Mouse (Mus musculus) MEL (cell line): ENCODE measurements around the gene Baiap2l1.

ENCODE experiments used
- CHD2 ChIP-seq: IDR thresholded peaks from 2 replicates; pipeline ENCODE4 v1.6.1; 2011; ENCODE audit warnings: low read length, improper control_type of control experiment
- CTCF ChIP-seq, 3 experiments: IDR thresholded peaks in 2 of 3; conservative IDR thresholded peaks in 1 of 3; 2 replicates each; pipeline ENCODE4 v1.5.1; 2011 to 2012; ENCODE audit warnings: low read length in 3 of 3, low read depth in 2 of 3, mild to moderate bottlenecking in 2 of 3, improper control_type of control experiment in 1 of 3, inconsistent platforms in 1 of 3, mixed read lengths in 1 of 3, moderate library complexity in 1 of 3; ENCODE audit not compliant: control insufficient read depth in 1 of 3, insufficient read depth in 1 of 3, poor library complexity in 1 of 3, severe bottlenecking in 1 of 3
- EP300 ChIP-seq, 2 experiments: IDR thresholded peaks; 2 replicates each; pipeline ENCODE4 v1.6.1; 2011; ENCODE audit warnings: improper control_type of control experiment in 2 of 2, low read length in 2 of 2, low read depth in 1 of 2, mild to moderate bottlenecking in 1 of 2
- GATA1 ChIP-seq: IDR thresholded peaks from 2 replicates; pipeline ENCODE4 v1.6.1; 2011; ENCODE audit warnings: low read depth, low read length, improper control_type of control experiment
- MAFK ChIP-seq: IDR thresholded peaks from 2 replicates; pipeline ENCODE4 v1.6.1; 2011; ENCODE audit warnings: low read depth, mild to moderate bottlenecking, low read length, improper control_type of control experiment, borderline replicate concordance
- MEF2A ChIP-seq: IDR thresholded peaks from 2 replicates; pipeline ENCODE4 v1.6.1; 2014; ENCODE audit warnings: low read depth, mild to moderate bottlenecking, inconsistent platforms, low read length, improper control_type of control experiment; ENCODE audit not compliant: poor library complexity, insufficient replicate concordance, severe bottlenecking; ENCODE audit errors: extremely low read depth
- MYC ChIP-seq: IDR thresholded peaks from 2 replicates; pipeline ENCODE4 v1.6.1; 2011; ENCODE audit warnings: low read depth, mild to moderate bottlenecking, low read length, improper control_type of control experiment, moderate library complexity
- NRF1 ChIP-seq: IDR thresholded peaks from 2 replicates; pipeline ENCODE4 v1.6.1; 2014; ENCODE audit warnings: low read depth, mild to moderate bottlenecking, inconsistent platforms, low read length, improper control_type of control experiment, moderate library complexity; ENCODE audit not compliant: poor library complexity, insufficient read depth, severe bottlenecking
- POLR2A ChIP-seq, 2 experiments: IDR thresholded peaks; 2 replicates each; pipeline ENCODE4 v1.6.1; 2011 to 2012; ENCODE audit warnings: low read length in 2 of 2, mild to moderate bottlenecking in 2 of 2, control low read depth in 1 of 2, improper control_type of control experiment in 1 of 2, low read depth in 1 of 2, moderate library complexity in 1 of 2; ENCODE audit not compliant: control insufficient read depth in 1 of 2, insufficient read depth in 1 of 2, poor library complexity in 1 of 2
- POLR2AphosphoS2 ChIP-seq: IDR thresholded peaks from 2 replicates; pipeline ENCODE4 v1.6.1; 2011; ENCODE audit warnings: low read length, improper control_type of control experiment
- RCOR1 ChIP-seq: IDR thresholded peaks from 2 replicates; pipeline ENCODE4 v1.6.1; 2012; ENCODE audit warnings: low read depth, mild to moderate bottlenecking, inconsistent platforms, low read length, improper control_type of control experiment
- TBP ChIP-seq: IDR thresholded peaks from 2 replicates; pipeline ENCODE4 v1.8.0; 2011; ENCODE audit warnings: low read depth, low read length, improper control_type of control experiment
- ZNF384 ChIP-seq: IDR thresholded peaks from 2 replicates; pipeline ENCODE4 v1.6.1; 2012; ENCODE audit warnings: low read depth, mild to moderate bottlenecking, inconsistent platforms, low read length, improper control_type of control experiment

GRCm38 (mm10) chr5:144234222-144234621 is 123.7 kb downstream of the Baiap2l1 start:
- TF ChIP-seq GATA1 (0 out of 2 replicates have a peak, but pooled peaks have one; percentile 20), EP300 (IDR thresholded peaks at IDR 0.05; ENCODE audit: low read depth in 1 of 2, low read length in 2 of 2) (peak in 1 of 2 experiments; percentile 20; a peak in 1 of 4 replicates), CTCF (IDR thresholded peaks at IDR 0.05 in 2 of 3, conservative IDR thresholded peaks at IDR 0.05 in 1 of 3; ENCODE audit: control insufficient read depth in 1 of 3, insufficient read depth in 1 of 3, low read depth in 2 of 3, low read length in 3 of 3, poor library complexity in 1 of 3, severe bottlenecking in 1 of 3) (no peak), MAFK (no peak), POLR2A (IDR thresholded peaks at IDR 0.05; ENCODE audit: control insufficient read depth in 1 of 2, insufficient read depth in 1 of 2, low read depth in 1 of 2, low read length in 2 of 2, poor library complexity in 1 of 2) (no peak), POLR2AphosphoS2 (no peak), NRF1 (peak; percentile 68), CHD2 (no peak), MYC (no peak), TBP (0 out of 2 replicates have a peak, but pooled peaks have one; percentile 36), ZNF384 (no peak), RCOR1 (no peak), MEF2A (no peak)
